Mouse (Mus musculus) cortical plate, adult 2 months (tissue): ENCODE data around the gene Rplp2. TPM values are rescaled to one million over a fixed set of nuclear protein-coding genes. Genes with fewer than 3 reads are reported as not detected.
"Not testable (repeated sequence)": the region's sequence is repeated elsewhere in the genome, so short reads cannot be mapped to it uniquely, and the experiment has no call there.

Experiments used
- H3K27ac ChIP-seq: fragments of 200-500 bp; 2 replicates; pipeline ENCODE4 v1.5.1; 2012; ENCODE audit warnings: low read length, control low read depth, inconsistent platforms; ENCODE audit not compliant: insufficient read depth
- H3K4me1 ChIP-seq: fragments of 200-500 bp; 2 replicates; pipeline ENCODE4 v1.6.1; 2011; ENCODE audit warnings: low read length; ENCODE audit not compliant: control insufficient read depth, insufficient read depth
- H3K4me3 ChIP-seq: fragments of 200-500 bp; 2 replicates; pipeline ENCODE4 v1.5.1; 2011; ENCODE audit warnings: mild to moderate bottlenecking, low read length, control low read depth; ENCODE audit not compliant: insufficient read depth
- CTCF ChIP-seq: fragments of 200-500 bp; IDR thresholded peaks from 2 replicates; pipeline ENCODE4 v1.5.1; 2011; ENCODE audit warnings: mild to moderate bottlenecking, control low read depth, low read length; ENCODE audit not compliant: insufficient read depth; ENCODE audit errors: extremely low read depth
- POLR2A ChIP-seq: fragments of 200-500 bp; IDR thresholded peaks from 2 replicates; pipeline ENCODE4 v1.6.1; 2011; ENCODE audit warnings: mild to moderate bottlenecking, low read length, control low read depth; ENCODE audit not compliant: insufficient read depth; ENCODE audit errors: extremely low read depth
- polyA plus RNA-seq: library from polyadenylated mRNA; depleted of rRNA; stranded (reverse); fragments of >200 nt; gene quantifications from 2 replicates; pipeline ENCODE4 v1.2.3, GENCODE M21; 2012; rRNA removed

Gene Rplp2
- 611 and 653 TPM in 2 replicates for polyA plus RNA-seq

GRCm38 (mm10) chr7:141447110-141447991 is at the start of gene Rplp2:
TSS of gene Rplp2 (plus strand) at chr7:141447370.
- TF ChIP-seq CTCF (no peak), POLR2A (peak; percentile 81)
- H3K4me1 ChIP-seq: peaks cover 4% of the 10 kb centered on the region; the same call in 1 of the 2 replicates
- peak within 1 kb of the TSS; percentile 96 for H3K27ac ChIP-seq
- H3K4me3 ChIP-seq: peak within 1 kb of the TSS; percentile 80

- TF ChIP-seq CTCF: peak; percentile 86
- TF ChIP-seq POLR2A: no peak
- no peak overlapping the region for H3K4me3 ChIP-seq
- H3K27ac ChIP-seq: no peak overlapping the region
- no peaks in the 10 kb centered on the region for H3K4me1 ChIP-seq
These were observed 43.9 kb upstream of the Rplp2 start for GRCm38 (mm10) chr7:141403305-141403704.

GRCm38 (mm10) chr7:141405466-141405865 is 41.7 kb upstream of the Rplp2 start:
- Histone ChIP-seq H3K27ac (no peak overlapping the region), H3K4me3 (no peak overlapping the region), H3K4me1 (no peaks in the 10 kb centered on the region; the same call in 1 of the 2 replicates)
- TF ChIP-seq CTCF: no peak
- no peak for TF ChIP-seq POLR2A

GRCm38 (mm10) chr7:141407670-141408069 is 39.5 kb upstream of the Rplp2 start:
- not testable (repeated sequence) for H3K27ac ChIP-seq, H3K4me3 ChIP-seq, H3K4me1 ChIP-seq

GRCm38 (mm10) chr7:141408833-141409232 is 38.3 kb upstream of the Rplp2 start:
- no peak overlapping the region for H3K4me3 ChIP-seq
- H3K27ac ChIP-seq: no peak overlapping the region
- no peaks in the 10 kb centered on the region; the same call in 1 of the 2 replicates for H3K4me1 ChIP-seq
- TF ChIP-seq CTCF (peak; percentile 84), POLR2A (no peak)

GRCm38 (mm10) chr7:141410631-141411030 is 36.5 kb upstream of the Rplp2 start:
- TF ChIP-seq CTCF (no peak), POLR2A (no peak)
- H3K4me1 ChIP-seq: no peaks in the 10 kb centered on the region; the same call in 1 of the 2 replicates
- no peak overlapping the region for H3K4me3 ChIP-seq
- H3K27ac ChIP-seq: no peak overlapping the region

- Histone ChIP-seq H3K4me3 (no peak overlapping the region), H3K27ac (no peak overlapping the region), H3K4me1 (no peaks in the 10 kb centered on the region; the same call in 1 of the 2 replicates)
- no peak for TF ChIP-seq CTCF
- no peak for TF ChIP-seq POLR2A
These were observed 35.5 kb upstream of the Rplp2 start for GRCm38 (mm10) chr7:141411667-141412066.

- Histone ChIP-seq H3K27ac (peak overlapping the region; percentile 30), H3K4me3 (peak overlapping the region; percentile 62), H3K4me1 (no peaks in the 10 kb centered on the region; the same call in 1 of the 2 replicates)
- no peak for TF ChIP-seq POLR2A
- no peak for TF ChIP-seq CTCF
These were observed 33.8 kb upstream of the Rplp2 start for GRCm38 (mm10) chr7:141413331-141413730.

- Histone ChIP-seq H3K4me3 (peak within 1 kb of the TSS; percentile 62), H3K4me1 (no peaks in the 10 kb centered on the region; the same call in 1 of the 2 replicates), H3K27ac (peak within 1 kb of the TSS; percentile 30)
- TF ChIP-seq CTCF (no peak), POLR2A (peak; percentile 86)
These were observed 33.2 kb upstream of the Rplp2 start, which contains the start of gene Gatd1 for GRCm38 (mm10) chr7:141413809-141414584. TSS of gene Gatd1 (minus strand) at chr7:141414136.
